Mouse (Mus musculus): Measurements from ENCODE around the gene Zbtb16.

DNA sequence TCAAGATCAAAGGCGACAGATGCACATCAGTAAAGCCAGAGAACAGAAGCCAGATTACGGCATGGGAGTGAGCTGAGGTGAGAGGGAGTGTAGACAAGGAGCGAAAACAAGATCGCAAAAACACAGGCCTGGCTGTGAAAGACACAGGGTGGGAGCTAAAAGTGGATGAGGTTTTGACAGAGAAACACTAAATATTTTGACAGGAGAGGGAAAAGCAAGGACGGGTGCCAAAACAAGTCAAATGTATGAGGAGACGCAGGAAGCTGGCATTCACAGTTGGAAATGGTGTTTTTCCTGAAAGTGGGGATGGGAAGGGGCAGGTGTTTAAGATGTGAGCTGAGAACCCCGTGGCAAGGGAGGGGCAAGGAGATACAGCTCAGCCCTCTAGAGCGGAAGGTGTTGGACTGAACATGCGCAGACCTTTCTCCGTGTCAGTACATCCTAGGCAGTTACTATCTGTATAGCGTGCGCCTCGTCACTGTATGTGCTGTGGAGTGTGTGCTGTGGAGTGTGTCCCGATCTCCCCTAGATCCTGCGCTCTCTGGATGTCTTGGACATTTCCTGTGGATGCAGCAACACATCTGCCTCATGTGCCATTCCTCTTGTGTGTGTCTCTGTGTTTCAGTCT is 197.7 kb downstream of the Zbtb16 start:
- TF ChIP-seq CTCF (IDR thresholded peaks at IDR 0.05) (no peak), EP300 (IDR thresholded peaks at IDR 0.05; ENCODE audit: insufficient read depth, low read depth, low read length) (no peak), POLR2A (IDR thresholded peaks at IDR 0.05; ENCODE audit: insufficient read depth, low read depth, low read length) (0 out of 2 replicates have a peak, but pooled peaks have one; percentile 44)
